Mouse (Mus musculus) G1E (cell line): ENCODE measurements around the gene Gm17651. TPM values are rescaled to one million over a fixed set of nuclear protein-coding genes. Genes with fewer than 3 reads are reported as not detected.

ENCODE experiments used
- ATAC-seq: 2 replicates; pipeline ENCODE4 v1.8.0; 2016; ENCODE audit warnings: mild to moderate bottlenecking; ENCODE audit not compliant: insufficient number of reproducible peaks, poor library complexity, low FRiP score, severe bottlenecking; ENCODE audit errors: extremely low read depth
- DNase-seq: peaks from one replicate; pipeline ENCODE4 v3.0.0; 2012; ENCODE audit warnings: low spot score
- H3K27me3 ChIP-seq: 2 replicates; pipeline ENCODE4 v1.6.1; 2012; ENCODE audit warnings: mild to moderate bottlenecking, low read length, inconsistent platforms; ENCODE audit not compliant: insufficient read depth
- H3K36me3 ChIP-seq: replicated peaks from 2 replicates; pipeline ENCODE3; 2012; ENCODE audit warnings: mild to moderate bottlenecking, inconsistent platforms
- H3K4me1 ChIP-seq: 2 replicates; pipeline ENCODE4 v1.6.1; 2012; ENCODE audit warnings: low read depth, low read length, inconsistent platforms, mixed read lengths; ENCODE audit not compliant: insufficient read depth
- H3K4me3 ChIP-seq: 2 replicates; pipeline ENCODE4 v1.5.1; 2012; ENCODE audit warnings: low read depth, mild to moderate bottlenecking, inconsistent platforms, low read length, moderate library complexity, mixed read lengths
- H3K9me3 ChIP-seq: replicated peaks from 2 replicates; pipeline ENCODE4 v1.6.1; 2012; ENCODE audit warnings: inconsistent platforms
- CTCF ChIP-seq: IDR thresholded peaks from 2 replicates; pipeline ENCODE4 v1.5.1; 2012; ENCODE audit warnings: low read depth, low read length, inconsistent platforms, mixed read lengths
- GATA1 ChIP-seq: IDR thresholded peaks from 2 replicates; pipeline ENCODE4 v1.6.1; 2012; ENCODE audit warnings: borderline replicate concordance, low read length, inconsistent platforms, mixed read lengths
- GATA2 ChIP-seq: IDR thresholded peaks from 2 replicates; pipeline ENCODE4 v1.6.1; 2012; ENCODE audit warnings: low read depth, low read length, inconsistent platforms, borderline replicate concordance
- POLR2AphosphoS5 ChIP-seq: IDR thresholded peaks from 2 replicates; pipeline ENCODE4 v1.6.1; 2012; ENCODE audit warnings: low read depth, low read length, inconsistent platforms; ENCODE audit not compliant: insufficient replicate concordance
- TAL1 ChIP-seq: conservative IDR thresholded peaks from 2 replicates; pipeline ENCODE4 v1.6.1; 2012; ENCODE audit warnings: low read depth, low read length, inconsistent platforms, mixed read lengths
- polyA plus RNA-seq: library from polyadenylated mRNA; stranded (reverse); fragments of >175 nt; gene quantifications from 2 replicates; pipeline ENCODE4 v1.2.3, GENCODE M21; 2012
- total RNA-seq, 2 experiments: library from RNA; stranded (forward) in 1 of 2; stranded (reverse) in 1 of 2; fragments of 200-1000 nt in 1 of 2; fragments of >200 nt in 1 of 2; fragmentation: Nextera tagmentation in 1 of 2; gene quantifications; 2 replicates each; pipeline ENCODE4 v1.2.3; 2014 to 2017

Gm17651 gene
- total RNA-seq (2014; fragmentation: Nextera tagmentation): not detected in 2 replicates
- not detected in 2 replicates for total RNA-seq (2017)
- polyA plus RNA-seq: not detected in 2 replicates

GRCm38 (mm10) chr3:97674644-97675110, at the start of gene Gm17651:
Gm17651 (minus strand) TSS chr3:97674694.
- Histone ChIP-seq H3K4me3 (no peak within 1 kb of the TSS), H3K27me3 (peaks cover 3% of the 10 kb centered on the region; the same call in 1 of the 2 replicates), H3K9me3 (no peaks in the 10 kb centered on the region), H3K36me3 (peaks cover 22% of the 10 kb centered on the region), H3K4me1 (no peaks in the 10 kb centered on the region)
- DNase-seq (no peak), ATAC-seq (no peak)
- TF ChIP-seq POLR2AphosphoS5: no peak
- TF ChIP-seq CTCF: no peak
- no peak for TF ChIP-seq TAL1
- TF ChIP-seq GATA1: no peak
- no peak for TF ChIP-seq GATA2

GRCm38 (mm10) chr3:97719116-97719515, 44.6 kb upstream of the Gm17651 start:
- ATAC-seq (no peak), DNase-seq (no peak)
- H3K27me3 ChIP-seq: no peaks in the 10 kb centered on the region
- H3K4me3 ChIP-seq: no peak overlapping the region
- H3K4me1 ChIP-seq: no peaks in the 10 kb centered on the region
- H3K9me3 ChIP-seq: 0 out of 2 replicates have a peak, but pooled peaks cover 3% of the 10 kb centered on the region
- TF ChIP-seq GATA2 (no peak), CTCF (no peak), POLR2AphosphoS5 (no peak), GATA1 (no peak), TAL1 (no peak)
- no peaks in the 10 kb centered on the region for H3K36me3 ChIP-seq

- Histone ChIP-seq H3K9me3 (no peaks in the 10 kb centered on the region), H3K27me3 (no peaks in the 10 kb centered on the region), H3K36me3 (no peaks in the 10 kb centered on the region), H3K4me1 (no peaks in the 10 kb centered on the region), H3K4me3 (no peak overlapping the region)
- ATAC-seq (no peak), DNase-seq (no peak)
- TF ChIP-seq POLR2AphosphoS5 (no peak), GATA1 (no peak), TAL1 (no peak), GATA2 (no peak), CTCF (no peak)
These were observed 41.4 kb upstream of the Gm17651 start for GRCm38 (mm10) chr3:97715922-97716321.

GRCm38 (mm10) chr3:97710881-97711280, 36.4 kb upstream of the Gm17651 start:
- Histone ChIP-seq H3K9me3 (no peaks in the 10 kb centered on the region), H3K4me3 (no peak overlapping the region), H3K27me3 (no peaks in the 10 kb centered on the region; the same call in 1 of the 2 replicates), H3K36me3 (no peaks in the 10 kb centered on the region), H3K4me1 (no peaks in the 10 kb centered on the region)
- DNase-seq: no peak
- ATAC-seq: no peak
- TF ChIP-seq GATA2 (no peak), GATA1 (no peak), TAL1 (no peak), POLR2AphosphoS5 (no peak), CTCF (no peak)

GRCm38 (mm10) chr3:97710134-97710533, 35.6 kb upstream of the Gm17651 start:
- no peaks in the 10 kb centered on the region for H3K4me1 ChIP-seq
- no peak for DNase-seq

GRCm38 (mm10) chr3:97706561-97706960, 32.1 kb upstream of the Gm17651 start:
- DNase-seq (no peak), ATAC-seq (no peak)
- H3K4me3 ChIP-seq: no peak overlapping the region
- TF ChIP-seq POLR2AphosphoS5 (no peak), TAL1 (no peak), CTCF (no peak), GATA2 (no peak), GATA1 (no peak)
- H3K36me3 ChIP-seq: no peaks in the 10 kb centered on the region
- H3K27me3 ChIP-seq: no peaks in the 10 kb centered on the region; the same call in 1 of the 2 replicates
- H3K4me1 ChIP-seq: no peaks in the 10 kb centered on the region
- H3K9me3 ChIP-seq: no peaks in the 10 kb centered on the region

More at GRCm38 (mm10) chr3:97710134-97710533, 35.6 kb upstream of the Gm17651 start:
- no peaks in the 10 kb centered on the region for H3K36me3 ChIP-seq
- TF ChIP-seq POLR2AphosphoS5: no peak
- TF ChIP-seq TAL1: no peak
- no peak for TF ChIP-seq GATA2
- no peak for TF ChIP-seq CTCF
- TF ChIP-seq GATA1: no peak
- no peaks in the 10 kb centered on the region for H3K9me3 ChIP-seq
- H3K4me3 ChIP-seq: no peak overlapping the region
- ATAC-seq: no peak
- H3K27me3 ChIP-seq: no peaks in the 10 kb centered on the region; the same call in 1 of the 2 replicates
